Mouse (Mus musculus) urinary bladder, postnatal 14 days (tissue): ENCODE data around the gene Xylb.

ENCODE experiments used
- DNase-seq: peaks from one replicate; pipeline ENCODE4 v3.0.0; 2021; ENCODE audit warnings: low spot score

The Xylb gene

GRCm38 (mm10) chr9:119401801-119402214 lies 44.6 kb downstream of the Xylb start, which contains the start of gene Acvr2b:
Gene Acvr2b (plus strand): TSS chr9:119402118.
- DNase-seq: peak; percentile 96

- DNase-seq: peak; percentile 42
Measured at GRCm38 (mm10) chr9:119402253-119403235, 45.4 kb downstream of the Xylb start.

- peak; percentile 24 for DNase-seq
Measured at GRCm38 (mm10) chr9:119403236-119403641, 46.1 kb downstream of the Xylb start.

GRCm38 (mm10) chr9:119404090-119404489 lies 46.9 kb downstream of the Xylb start:
- no peak for DNase-seq

GRCm38 (mm10) chr9:119407884-119408283 lies 50.7 kb downstream of the Xylb start:
- DNase-seq: no peak

GRCm38 (mm10) chr9:119408898-119409664 lies 51.9 kb downstream of the Xylb start:
- DNase-seq: no peak

GRCm38 (mm10) chr9:119409864-119410263 lies 52.7 kb downstream of the Xylb start:
- DNase-seq: no peak

GRCm38 (mm10) chr9:119418025-119418424 lies 60.8 kb downstream of the Xylb start:
- DNase-seq: no peak

- no peak for DNase-seq
Measured at GRCm38 (mm10) chr9:119419852-119420438, 62.8 kb downstream of the Xylb start.

- DNase-seq: no peak
Measured at GRCm38 (mm10) chr9:119425217-119425975, 68.2 kb downstream of the Xylb start.

- DNase-seq: no peak
Measured at GRCm38 (mm10) chr9:119425976-119426415, 68.8 kb downstream of the Xylb start.

- DNase-seq: no peak
Measured at GRCm38 (mm10) chr9:119426483-119426882, 69.3 kb downstream of the Xylb start.

- peak; percentile 87 for DNase-seq
Measured at GRCm38 (mm10) chr9:119430311-119430710, 73.1 kb downstream of the Xylb start.

GRCm38 (mm10) chr9:119435855-119436254 lies 78.7 kb downstream of the Xylb start:
- no peak for DNase-seq

- DNase-seq: no peak
Measured at GRCm38 (mm10) chr9:119438065-119438464, 80.9 kb downstream of the Xylb start.

- DNase-seq: no peak
Measured at GRCm38 (mm10) chr9:119438498-119439000, 81.4 kb downstream of the Xylb start.
